Mouse (Mus musculus) CD4-positive, CD25-positive, alpha-beta regulatory T cell, adult 4 months (primary cell): ENCODE measurements around the gene Tet2. TPM values are rescaled to one million over a fixed set of nuclear protein-coding genes. Genes with fewer than 3 reads are reported as not detected.

Experiments used
- ATAC-seq: one replicate; pipeline ENCODE4 v1.8.0; 2017
- polyA plus RNA-seq, 2 experiments: library from polyadenylated mRNA; unstranded; fragments of 100-300 nt; shearing (Covaris generic); gene quantifications; one replicate each; pipeline ENCODE4 v1.2.1; 2017

Tet2 gene
- polyA plus RNA-seq, 2 experiments from 2014 or later = 47.0 to 65.9 TPM

DNA sequence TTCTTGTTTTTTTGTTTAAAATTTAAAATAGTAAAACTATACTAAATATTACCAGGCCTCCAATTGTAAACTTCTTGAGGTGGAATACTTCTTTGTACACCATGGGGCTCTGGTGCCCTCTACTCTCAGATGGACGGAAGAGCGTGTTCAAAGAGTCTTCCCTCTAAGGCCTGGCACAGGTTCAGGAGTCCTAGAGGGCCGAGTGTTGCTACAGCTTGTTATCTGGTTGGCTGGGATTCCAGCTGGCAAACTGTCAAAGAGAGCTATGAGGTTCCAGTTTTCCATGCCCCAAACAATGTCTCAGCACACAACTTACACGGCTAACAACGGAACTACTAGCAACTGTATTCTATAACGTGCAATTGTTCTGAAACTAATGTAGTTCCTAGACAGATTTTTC, 28.8 kb downstream of the Tet2 start:
- ATAC-seq = no peak

DNA sequence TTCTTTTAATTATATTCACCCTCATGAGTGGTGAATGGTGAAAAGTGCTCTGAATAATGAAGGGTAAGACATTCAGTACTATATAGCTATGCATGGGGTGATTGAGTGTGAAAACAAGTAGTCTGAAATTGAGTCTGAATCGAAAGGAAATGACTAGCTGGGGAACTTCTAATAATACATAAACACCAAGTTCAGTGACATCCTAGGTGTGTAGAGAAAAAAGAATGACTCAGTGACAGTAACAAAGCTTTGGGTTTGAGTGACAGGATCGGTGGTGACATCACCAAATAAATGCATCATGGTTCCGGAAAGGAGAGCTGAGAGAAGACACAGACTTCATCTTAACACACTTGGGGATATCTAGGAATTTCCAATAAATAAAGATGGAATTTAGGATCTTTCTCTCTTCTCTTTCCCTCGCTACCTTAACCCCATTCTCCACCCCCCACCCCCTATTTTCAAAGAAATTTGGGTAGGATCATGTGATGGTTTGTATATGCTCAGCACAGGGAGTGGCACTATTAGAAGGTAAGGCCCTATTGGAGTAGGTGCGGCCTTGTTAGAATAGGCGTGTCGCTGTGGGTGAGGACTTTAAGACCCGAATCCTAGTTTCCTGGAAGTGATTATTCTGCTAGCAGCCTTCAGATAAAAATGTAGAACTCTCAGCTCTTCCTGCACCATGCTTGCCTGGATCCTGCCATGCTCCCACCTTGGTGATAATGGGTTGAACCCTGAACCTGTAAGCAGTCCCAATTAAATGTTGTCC, 29.6 kb downstream of the Tet2 start:
- ATAC-seq = peak; percentile 74

DNA sequence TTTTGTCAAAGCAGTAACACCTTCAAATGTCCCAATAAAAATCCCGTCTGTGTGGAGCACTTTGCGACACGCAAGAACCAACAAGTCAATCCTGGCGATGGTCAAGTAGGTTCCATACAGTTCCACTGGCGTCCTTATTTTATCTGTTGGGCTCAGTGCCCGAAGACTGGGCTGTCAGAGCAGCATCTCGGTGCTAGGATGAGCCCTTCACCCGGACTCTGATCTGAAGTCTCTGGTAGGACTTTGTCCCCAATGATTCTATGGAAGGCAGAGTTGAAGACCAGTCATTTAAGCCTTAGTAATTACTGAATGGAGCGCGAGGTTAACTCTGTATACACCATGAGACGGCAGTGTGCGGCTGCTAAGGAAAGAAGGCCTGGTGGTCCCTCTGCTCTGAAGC, 30.6 kb downstream of the Tet2 start:
- no peak for ATAC-seq

DNA sequence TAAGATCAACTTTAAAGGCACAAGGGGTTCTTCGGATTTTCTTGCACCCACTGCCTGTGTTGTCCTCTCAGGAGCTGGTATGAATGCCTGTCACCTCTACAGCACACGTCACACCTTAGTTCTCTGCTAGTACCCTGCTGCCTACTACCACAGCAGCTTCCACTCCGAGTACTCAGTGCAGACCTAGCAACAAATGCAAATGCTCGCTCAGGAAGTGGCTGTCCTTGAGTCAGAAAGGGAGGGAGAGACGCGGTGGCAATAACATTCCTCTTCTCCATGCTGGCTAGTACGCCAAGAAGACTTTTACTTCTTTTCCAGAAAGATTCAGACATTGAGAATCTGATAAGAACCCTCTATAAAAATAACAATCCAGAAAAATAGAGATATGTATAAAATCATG, 31.5 kb downstream of the Tet2 start:
- ATAC-seq = no peak

DNA sequence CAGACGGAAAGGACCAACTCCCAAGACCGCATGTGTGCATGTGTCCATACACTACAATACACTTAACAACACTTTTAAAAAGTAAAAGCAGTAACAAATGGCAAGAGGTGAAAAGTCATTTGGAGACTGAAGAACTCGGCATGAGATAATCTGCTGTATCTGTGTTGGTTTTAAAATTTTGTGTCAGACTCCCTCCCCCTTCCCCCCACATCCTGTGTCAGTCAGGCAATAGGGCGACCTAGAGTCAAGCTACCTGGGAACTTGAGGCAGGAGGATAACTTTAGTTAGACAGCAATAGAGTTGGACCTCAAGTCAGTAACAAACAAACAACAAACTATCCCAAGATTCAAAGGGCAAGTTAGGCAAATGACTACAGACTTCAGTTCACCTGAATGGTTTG, 34.6 kb downstream of the Tet2 start:
- ATAC-seq = peak; percentile 70

DNA sequence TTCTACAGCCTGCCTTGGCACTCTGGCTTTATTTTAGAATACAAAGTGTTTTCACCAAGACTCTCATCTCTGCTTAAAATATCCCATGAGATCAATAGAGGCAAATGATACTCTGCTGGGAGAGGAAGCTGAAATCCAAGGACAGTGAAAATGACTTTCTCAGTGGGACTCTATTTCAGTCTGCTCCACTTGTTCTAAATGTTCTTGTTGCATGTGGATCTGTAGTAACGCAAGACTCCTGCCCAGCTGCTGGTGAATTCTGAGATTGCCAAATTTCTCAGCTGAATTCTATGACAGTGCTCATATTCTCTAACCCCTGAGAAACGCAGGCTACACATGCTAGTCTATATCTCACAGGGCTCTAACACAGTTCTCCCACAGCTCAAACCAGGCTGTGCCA, 35.1 kb downstream of the Tet2 start:
- no peak for ATAC-seq

DNA sequence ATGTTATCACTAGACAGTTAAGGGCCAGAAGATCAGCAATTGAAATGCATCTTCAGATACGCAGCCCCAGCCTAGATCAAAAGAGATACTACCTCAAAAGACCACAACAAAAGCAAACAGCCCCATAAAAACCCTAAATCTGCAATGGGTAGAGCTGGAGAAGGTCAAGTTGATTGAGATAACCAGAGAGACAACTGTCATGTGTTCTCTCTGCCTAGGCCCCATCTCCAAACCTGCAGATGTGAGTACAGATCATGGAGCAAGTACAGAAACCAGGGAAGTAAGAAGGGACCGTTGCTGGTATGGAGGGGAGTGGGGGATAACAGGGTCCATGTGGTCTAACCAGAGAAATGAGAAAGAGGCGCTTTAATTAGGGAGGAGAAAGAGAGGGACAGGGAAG, 36.1 kb downstream of the Tet2 start:
- ATAC-seq = no peak

DNA sequence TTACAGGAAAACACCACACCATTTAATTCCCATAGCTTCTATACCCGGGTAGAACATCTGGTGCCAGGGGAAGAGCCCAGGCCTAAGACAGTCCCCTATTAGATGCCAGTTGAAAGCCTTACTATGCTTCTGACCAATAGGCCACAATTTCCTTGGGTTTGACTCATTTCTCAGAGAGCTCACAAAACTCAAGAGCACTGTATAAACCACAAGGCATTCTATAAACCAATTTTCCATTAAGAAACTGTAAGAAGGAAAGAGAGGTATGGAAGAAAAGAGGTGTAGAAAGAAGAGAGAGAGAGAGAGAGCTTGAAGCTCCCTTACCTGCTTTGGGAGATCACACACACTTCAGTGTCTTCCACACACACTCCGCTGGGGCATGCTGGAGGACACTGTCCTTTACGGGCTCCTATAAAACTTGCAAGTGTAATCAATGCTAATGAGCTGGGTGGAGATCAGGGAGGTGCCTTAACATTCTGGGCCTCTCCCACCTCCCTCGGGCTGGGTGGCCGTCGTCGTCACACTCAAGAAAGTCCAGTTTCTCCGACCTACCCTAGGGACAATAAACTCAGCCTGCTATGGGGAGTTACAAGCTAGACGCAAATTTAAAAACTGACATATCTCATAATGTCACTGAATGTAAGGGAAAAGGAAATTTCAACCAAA, 38.5 kb downstream of the Tet2 start:
- ATAC-seq = no peak

DNA sequence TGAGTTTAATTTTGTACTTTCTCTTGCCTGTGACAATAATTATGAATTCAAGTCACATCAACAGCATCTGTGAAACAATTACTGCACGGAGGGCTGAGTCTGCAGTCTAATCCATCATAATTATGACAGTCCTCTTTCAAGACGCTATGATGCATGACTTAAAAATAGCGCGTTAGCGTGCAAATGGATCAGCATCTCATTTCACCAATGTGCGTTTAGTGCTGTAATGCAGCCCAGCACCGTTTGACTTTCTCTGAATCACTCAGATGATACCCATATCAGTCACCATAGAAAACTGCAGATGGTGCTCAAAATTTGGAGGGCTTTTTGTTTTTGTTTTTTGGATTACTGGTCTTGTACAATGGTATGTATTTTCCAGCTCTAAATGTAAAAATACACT, 48.0 kb downstream of the Tet2 start:
- ATAC-seq = no peak

DNA sequence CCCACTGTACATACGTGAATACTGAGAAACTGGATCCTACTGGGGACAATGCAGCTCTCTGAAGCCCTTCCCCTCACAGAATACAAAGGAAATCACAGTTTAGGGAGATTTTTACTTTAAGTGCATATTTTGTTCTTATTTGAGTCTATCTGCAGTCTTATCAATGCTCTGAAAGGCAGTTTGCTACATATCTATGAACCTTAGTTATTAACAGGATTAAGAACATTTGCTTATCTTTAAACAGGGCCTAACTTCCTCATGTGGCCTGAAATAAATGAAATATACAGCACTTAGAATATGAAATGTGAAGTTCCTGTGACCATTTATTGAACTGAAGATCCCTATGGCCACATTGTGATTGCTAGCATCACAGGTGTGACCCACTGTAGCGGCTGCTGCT, 53.6 kb downstream of the Tet2 start:
- no peak for ATAC-seq

DNA sequence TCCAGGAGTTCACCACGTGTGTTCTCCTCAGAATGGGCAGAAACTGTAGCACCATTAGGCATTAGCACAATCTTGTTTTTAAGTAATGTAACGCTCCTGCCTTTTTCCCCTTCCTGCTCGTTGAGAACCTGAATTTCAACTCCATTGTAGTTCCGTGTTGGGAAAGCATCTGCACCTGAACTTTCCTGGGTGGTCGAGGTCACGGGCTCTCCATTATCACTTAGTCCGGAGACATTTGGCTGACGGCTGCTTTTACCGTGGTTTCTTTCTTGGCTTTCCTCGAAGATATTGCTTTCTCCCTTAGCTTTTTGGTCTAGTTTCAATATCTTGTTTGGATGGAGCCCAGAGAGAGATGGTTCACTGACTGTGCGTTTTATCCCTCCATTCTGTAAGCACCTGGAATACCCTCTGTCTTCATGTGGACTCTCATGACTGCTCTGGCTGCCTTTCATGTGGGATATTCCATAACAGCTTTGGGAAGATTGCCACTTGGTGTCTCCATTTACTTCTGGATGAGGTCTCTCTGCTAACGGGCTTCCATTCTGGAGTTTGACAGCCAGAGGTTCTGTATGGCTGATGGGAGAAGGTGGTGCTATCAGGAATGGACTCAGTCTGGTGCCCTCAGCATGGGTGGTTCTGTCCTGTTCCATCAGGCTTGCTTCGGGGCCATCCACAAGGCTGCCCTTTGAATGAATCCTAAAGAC, 56.8 kb downstream of the Tet2 start:
- no peak for ATAC-seq

DNA sequence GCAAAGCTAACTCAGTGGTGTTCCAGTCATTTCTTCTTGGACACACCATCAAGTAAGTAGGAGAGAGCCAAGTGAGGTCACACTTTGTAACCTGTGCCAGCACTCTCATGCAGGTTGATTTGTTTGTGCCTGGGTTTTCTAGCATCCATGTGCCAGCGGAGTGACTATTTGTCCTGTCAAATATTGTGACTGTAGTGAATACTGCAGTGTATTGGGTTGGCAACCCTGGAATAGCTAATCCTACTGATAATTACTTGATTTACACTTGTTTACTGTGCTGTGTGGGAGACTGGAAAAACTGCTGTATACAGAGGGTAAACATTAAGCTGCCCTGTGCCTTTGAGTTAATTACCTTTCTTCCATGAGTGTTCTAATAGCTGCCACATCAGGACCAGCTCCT, 62.1 kb downstream of the Tet2 start:
- ATAC-seq = no peak

DNA sequence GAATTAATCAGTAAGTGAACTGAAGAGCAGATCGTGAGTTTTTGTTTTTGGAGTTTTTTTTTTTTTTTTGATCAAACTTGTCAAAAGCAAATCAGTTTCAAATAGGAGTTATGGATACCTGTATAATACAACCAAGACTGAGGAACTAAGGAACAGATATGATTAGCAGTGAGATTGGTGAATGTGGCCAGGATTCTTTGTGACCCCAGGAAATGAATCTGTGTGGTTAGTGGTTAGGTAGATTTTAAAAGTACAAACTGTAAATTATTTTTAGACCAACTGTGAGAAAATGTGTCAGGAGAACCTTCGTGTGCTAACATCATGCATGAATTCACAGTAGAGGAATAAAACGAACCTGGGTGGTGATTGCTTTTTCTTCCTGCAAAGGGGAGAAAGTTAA, 66.0 kb downstream of the Tet2 start:
- ATAC-seq = no peak

DNA sequence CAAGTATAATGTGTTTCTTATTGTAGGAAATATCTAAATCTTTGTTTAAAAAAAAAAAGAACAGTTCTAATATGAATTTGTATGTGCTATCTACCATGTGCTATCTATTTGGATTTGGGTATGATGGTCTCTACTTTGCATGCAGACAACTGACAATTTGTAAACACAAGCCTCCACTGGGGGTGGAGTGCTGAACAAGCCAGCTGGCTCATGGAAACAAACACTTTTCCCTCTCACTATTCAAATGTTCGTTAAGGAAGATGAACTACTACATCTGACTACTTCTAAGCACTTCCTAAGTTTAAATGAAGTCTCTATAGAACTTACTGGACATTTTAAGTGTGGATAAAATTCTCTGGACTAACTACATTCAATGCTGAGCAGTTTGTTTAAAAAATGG, 71.2 kb downstream of the Tet2 start:
- ATAC-seq = no peak

DNA sequence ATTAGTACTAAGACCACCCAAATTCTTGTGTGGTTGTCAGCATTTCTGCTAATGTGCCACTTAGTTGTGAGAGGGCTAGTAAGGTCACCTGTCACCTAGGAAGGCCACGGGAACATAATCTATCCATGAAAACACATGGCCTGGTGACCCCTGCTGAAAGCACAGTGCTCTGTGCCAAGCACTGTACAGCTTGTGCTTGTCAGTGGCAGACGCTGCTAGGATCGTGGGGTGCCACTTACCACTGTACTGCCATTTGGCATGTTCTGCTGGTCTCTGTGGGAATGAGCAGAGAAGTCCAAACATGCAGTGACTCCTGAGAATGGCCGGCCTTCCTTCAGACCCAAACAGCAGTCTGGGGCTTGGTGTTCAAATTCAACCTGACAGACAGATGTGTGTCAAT, 73.8 kb downstream of the Tet2 start:
- ATAC-seq = no peak

DNA sequence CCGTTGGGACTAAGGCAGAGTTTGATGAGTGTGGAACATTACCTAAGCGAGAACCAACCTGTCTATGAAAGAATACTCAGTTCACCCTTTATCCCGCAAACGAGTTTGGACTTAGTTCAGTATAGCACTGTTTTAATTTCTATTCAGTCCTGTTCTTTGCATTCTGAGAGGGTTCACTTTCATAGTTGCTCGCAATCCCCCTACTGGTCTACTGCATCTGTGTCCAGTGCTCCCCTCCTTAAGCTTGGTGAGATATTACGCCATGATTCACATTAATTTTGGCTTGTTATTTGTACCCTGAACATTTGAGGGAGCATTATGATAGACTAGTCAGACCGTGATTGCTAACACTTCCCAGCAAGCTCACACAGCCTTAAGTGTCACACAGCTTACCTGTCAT, 76.1 kb downstream of the Tet2 start:
- ATAC-seq = no peak

DNA sequence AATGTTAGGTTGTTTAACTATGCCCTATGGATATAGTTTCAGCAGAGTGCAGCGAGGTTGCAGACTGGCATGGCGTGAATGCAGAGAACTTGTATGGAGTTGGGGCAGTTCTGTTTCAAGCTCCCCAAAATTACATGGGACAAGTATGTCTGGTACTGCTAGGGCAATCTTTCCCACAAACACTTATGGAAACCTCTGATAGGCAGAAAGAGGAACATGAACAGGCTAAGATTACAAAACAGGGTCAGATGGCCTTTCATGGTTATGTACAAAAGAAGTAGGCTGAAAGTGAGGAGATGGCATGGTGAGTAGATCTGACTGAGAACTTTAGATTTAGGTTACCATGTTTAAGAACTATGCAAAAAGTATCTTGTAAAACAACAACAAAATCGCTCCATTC, 81.7 kb downstream of the Tet2 start:
- no peak for ATAC-seq

DNA sequence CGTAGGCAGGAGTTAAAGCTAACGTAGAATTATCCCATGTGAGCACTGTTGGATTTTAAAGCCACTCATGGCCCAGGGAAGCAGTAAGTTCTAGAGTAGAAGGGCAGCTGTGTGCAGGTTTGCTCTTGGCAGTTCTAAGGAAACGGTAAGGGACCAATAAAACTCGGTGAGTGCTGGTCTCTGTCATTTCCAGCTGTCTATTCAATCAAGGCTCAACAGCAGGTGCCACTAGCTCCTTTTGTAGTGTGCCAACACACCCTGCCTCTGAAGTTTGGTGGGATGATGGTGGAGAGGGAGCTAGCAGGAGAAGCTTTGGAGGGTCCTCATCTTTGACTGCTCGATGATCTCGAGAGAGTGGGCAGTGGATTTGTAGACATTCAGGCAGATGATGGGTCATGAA, 82.5 kb downstream of the Tet2 start:
- no peak for ATAC-seq

DNA sequence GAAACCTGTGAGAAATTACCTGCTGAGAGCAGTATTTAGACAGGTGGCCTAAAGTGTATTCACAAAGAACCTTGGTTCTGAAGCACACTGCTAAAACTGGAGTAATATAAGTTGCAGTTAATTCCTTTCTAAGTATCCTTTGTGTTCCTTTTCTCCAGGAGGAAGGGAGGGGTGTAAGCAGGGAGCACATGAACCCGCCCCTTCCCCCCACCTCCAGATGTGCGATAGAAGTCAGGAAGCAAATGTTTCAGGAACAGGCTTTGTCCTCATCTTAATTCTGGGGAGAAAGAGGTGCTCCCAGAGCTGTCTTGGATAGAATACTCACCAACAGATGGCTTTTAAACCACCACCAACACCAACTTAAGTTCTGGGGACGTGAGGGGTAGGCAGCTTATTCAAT, 82.9 kb downstream of the Tet2 start:
- ATAC-seq = no peak

DNA sequence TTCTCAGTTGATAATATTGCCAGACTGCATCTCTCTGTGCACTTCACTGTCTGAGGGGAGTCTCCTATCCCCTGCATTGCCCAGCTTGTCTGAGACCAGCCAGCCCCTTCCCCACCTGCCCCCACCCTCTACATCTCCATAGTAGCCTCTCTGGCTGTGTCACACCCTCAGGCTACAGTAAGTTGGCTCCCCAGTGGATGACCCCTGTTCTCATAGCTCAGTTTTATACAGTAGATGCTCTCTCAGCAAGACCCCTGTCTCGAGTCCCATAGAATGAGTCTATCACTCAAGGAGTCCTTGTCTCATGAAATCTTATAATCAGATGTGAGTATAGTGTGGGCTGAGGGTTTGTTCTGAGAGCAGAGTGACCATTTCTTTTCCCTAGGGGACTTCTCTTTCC, 85.8 kb downstream of the Tet2 start:
- no peak for ATAC-seq

DNA sequence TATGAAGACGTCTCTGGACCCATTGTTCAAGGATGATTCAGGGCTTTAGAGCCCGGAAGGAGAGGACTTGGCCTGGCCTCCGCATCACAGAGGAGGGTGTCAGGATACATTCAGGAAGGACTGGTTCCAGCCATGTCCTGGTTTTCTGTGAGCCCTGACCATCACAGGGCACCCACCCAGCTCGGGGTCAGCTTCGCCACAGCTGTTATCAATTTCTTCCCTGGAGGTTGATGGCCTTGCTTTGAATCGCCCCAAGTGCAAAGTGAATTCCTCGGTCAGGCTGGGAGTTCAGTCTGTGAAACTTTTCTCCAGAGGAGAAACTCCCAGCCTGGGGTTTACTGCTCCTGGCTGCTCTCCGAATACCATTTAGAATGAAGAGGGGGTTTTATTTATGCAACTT, 91.0 kb downstream of the Tet2 start:
- no peak for ATAC-seq

DNA sequence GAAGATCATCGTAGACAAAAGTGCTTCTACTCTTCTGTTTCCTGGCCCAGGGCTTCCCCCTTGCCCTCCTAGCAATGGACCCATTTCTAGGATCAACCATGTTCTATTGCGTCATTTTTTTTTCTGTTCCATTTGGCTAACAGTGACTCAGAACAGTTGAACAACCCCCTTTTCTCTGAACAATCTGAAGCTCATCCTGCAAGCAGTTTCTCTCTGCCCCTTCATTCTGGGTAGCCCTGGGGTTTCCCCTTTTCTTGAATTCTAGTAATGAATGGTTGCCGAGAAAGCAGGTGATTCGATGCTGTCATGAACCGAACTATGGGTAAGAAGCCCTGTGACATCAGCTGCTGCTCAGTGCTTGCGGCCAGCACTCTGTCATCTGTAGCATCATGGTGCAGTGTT, 108.0 kb downstream of the Tet2 start:
- ATAC-seq = peak; percentile 95

DNA sequence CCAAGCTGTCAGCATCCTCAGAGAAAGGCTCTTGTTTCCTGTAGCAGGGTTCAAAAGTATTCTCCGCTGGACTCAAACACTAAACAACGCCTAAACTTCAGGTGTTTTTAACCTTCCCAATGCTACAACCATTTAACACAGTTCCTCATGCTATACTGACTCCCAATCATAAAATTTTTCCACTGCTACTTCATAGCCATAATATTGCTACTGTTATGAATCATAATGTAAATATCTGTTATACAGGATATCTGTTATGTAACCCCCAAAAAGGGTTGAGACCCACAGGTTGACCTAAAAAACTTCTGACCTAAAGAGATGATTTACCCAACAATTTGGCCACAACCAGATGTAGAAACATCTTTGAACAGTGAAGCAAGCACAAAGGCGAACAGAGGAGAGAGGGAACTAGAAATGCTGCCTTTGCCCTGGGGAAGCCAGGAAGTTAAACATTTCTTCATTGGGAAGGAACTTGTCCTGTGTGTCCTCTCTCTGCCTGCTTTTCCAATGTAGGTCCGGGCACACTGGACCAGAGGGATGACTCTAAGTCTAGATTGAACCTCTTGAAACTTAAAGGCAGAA, 108.6 kb downstream of the Tet2 start:
- peak; percentile 10 for ATAC-seq

DNA sequence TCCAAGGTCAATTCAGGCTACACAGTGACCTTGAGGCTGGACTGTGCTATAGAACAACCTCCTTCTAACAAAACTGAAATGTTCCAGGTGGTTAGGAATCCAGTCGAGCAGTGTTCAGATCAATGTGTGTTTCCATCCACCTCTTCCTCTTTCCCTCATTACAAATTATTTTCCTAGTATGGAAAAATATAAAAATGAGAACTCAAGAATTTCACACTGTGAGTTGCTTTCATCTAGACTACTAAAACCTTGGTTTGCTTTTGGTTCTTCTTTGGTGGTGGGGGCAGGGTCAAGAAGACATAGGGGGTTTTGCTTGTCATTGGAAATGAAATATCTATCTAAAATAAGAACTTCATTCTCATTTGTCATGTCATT, 109.2 kb downstream of the Tet2 start:
- ATAC-seq = no peak
